Mouse (Mus musculus): ENCODE results near the gene Fut2. TPM values are rescaled to one million over a fixed set of nuclear protein-coding genes. Genes with fewer than 3 reads are reported as not detected.

The Fut2 gene
- not detected for total RNA-seq (2023)

DNA sequence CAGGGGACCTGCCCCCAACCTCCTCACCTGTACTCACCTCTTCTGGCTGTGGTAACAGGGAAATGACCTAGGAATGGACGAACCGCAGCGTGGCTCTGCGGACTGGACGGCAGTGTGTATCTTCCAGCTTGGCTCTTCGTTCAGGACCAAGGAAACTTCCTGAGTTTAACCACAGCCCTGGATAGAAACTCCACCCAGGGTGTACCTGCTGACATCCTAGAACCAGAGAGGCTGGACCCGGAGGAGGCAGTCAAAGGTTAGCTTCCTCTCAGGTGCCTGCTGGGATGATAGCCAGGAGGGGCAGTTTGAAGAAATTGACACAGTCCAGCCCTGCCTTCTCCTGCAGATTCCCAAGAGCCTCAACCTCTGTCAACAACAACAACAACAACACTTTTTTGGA lies at the start of gene Fut2:
TSS of gene Fut2 (minus strand) at position 234 of the 400 bp plus-strand sequence.

DNA sequence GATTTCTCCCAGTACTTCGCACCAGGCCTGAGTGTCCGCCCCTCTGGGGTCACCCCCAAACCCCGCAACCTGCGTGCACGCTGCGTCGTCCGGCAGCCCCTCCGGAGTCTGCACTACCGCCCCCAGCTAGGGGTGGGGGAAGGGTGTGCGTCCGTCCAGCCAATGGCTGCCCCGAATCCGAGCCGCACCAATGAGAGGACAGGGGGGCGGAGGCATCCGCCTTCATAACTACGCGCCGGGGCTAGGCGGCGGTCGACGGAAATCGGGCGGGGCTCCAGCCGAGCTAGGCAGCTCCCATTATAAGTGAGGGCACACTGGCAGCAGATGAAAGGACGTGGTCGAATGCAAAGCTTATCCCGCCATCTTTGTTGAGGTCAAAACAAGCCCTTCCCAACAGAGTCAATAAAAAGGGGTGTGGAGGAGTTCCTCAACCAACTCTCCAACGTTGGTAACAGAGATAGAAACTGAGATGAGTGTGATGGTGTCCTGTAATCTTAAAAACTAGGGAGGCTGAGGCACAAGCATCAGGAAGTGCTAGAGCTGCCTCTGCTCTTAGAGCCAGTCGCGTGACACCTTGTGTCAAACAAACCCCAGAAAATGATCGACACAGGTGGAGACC lies 49.0 kb upstream of the Fut2 start, which contains the start of gene Rpl18:
TSS of gene Rpl18 (plus strand) at position 368 of the 619 bp plus-strand sequence.

GRCm38 (mm10) chr7:45704730-45705442 lies 38.7 kb upstream of the Fut2 start, which contains the start of gene Dbp:
TSS of gene Dbp (plus strand) at chr7:45705088.

GRCm38 (mm10) chr7:45699523-45700141 lies 33.4 kb upstream of the Fut2 start, which contains the start of gene Car11:
TSS of gene Car11 (plus strand) at chr7:45699843.

GRCm38 (mm10) chr7:45693921-45694591 lies 27.9 kb upstream of the Fut2 start, which contains the start of gene Sec1:
TSS of gene Sec1 (minus strand) at chr7:45694402.

DNA sequence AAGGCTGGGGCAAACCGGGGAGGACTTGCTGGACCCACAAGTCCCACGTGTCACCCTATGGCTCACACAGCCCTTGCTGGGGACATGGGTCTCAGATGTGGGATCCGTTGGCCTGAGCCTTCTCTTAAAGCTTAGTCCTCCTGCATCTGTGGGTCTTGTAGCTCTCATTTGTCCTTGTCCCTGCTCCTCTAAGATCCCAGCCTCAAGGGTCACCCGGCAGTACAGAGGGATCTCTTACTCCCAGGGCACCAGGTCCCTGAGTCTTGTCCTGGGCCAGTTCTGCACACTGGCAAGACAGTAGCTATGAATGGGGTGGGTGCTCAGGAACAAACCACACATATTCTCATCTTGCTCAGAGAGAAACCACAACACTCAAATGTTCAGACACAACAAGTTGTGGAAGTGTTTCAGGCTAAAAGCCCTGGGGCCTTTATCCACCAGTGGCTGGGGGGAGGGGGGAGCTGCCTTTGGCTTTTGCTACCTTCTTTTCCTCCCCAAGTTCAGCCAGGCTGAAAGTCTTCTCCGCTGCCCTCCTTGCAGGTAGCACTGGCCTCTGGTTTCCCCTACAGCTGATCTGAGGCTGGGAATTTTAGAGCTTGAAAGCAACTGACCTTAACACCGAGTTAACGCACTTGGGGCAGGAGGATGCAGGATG lies 17.3 kb upstream of the Fut2 start, which contains the start of gene Ntn5:
TSS of gene Ntn5 (plus strand) at position 627 of the 655 bp plus-strand sequence.

DNA sequence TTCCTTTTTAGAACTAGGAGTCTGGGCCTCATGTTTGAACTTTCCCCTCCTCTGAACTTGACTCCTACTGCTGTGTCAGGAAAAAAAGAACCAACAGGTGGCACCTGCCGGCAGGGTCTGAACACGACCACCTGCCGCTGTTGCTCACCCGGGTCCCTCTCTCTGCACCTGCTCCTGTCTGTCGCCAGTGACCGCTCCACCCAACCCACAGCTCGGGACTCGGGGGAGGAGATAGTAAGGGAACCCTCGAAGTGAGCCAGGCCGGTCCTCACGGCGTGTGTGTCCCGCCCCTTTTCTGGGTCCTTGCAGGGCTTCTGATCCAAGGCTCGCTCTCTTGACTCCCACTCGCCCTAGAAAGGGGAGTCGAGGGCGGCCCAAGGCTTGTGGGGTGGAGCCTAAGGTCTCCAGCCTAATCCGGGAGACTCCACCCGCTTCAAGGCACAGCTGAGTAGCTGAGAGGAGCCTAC lies 26.6 kb downstream of the Fut2 start, which contains the start of gene Mamstr:
TSS of gene Mamstr (plus strand) at position 417 of the 467 bp plus-strand sequence.

DNA sequence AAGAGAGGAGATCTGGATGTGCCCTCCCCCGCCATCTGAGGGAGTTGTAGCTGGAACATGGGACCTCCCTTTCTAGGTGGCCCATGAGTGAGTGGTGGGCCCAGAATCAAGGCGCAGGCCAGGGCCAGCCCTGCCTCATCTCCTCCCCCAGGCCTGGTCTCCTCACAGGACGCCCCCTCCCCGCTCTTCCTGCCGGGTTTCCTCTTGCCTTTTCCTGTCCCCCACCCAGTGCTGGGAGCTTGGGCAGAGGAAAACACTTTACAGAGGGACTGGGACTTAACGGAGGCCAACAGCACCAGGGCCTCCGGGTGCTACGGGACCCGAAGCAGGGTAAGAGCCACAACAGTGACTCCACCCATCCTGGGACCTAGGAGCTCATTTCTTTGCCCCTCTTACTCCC lies 38.9 kb downstream of the Fut2 start, which contains the start of gene Rasip1:
TSS of gene Rasip1 (plus strand) at position 228 of the 400 bp plus-strand sequence.

GRCm38 (mm10) chr7:45621443-45621842 lies 44.8 kb downstream of the Fut2 start, which contains the start of gene Izumo1:
TSS of gene Izumo1 (plus strand) at chr7:45621811.

DNA sequence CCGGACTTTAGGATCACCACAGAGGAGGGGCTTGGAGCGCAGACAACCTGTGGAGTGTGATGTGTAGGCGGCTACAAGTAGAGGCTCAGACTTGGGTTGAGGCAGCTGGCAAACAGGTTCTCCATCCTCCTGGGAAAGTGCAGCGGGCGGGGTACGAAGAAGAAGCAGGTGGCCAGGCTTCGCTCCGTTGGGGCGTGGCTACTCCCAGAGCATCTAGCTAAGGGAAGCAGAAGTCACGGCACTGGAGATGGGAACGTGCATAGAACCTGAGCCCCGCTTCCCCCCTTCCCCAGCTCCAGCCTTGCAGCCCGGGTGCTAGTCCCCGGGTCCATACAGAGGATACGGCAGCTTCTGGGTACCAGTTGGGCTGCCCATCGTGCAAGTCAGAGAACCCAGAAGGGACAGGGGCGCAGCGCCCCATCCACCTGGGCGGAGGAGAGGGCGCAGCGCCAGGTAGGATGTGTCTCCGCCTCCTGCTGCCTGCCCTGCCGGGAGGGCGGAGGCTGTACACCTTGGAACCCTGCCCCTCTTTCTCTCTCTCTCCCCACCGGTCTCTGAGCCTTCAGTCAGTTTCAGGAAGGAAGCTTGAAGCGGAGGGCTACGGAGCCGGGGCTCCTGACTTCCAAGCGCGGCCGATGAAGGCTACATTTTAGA lies 49.0 kb downstream of the Fut2 start, which contains the start of gene Fut1:
TSS of gene Fut1 (plus strand) at position 248 of the 654 bp plus-strand sequence.

Other genes with a start within 250 kb of the Fut2 start
- gene Lhb, start 245.6 kb downstream of the Fut2 start, total RNA-seq (2023): not detected
- 10.5 TPM for gene Gys1, start 231.6 kb downstream of the Fut2 start, total RNA-seq (2023)
- gene Ruvbl2, start 228.3 kb downstream of the Fut2 start, total RNA-seq (2023): 51.4 TPM
- 405 TPM for gene Ftl1, start 206.5 kb downstream of the Fut2 start, total RNA-seq (2023)
- gene Bax, start 199.5 kb downstream of the Fut2 start, total RNA-seq (2023): 82.1 TPM
- not detected for gene Tulp2, start 184.5 kb downstream of the Fut2 start, total RNA-seq (2023)
- not detected for gene Gm45808, start 179.6 kb downstream of the Fut2 start, total RNA-seq (2023)
- gene Dhdh, start 177.6 kb downstream of the Fut2 start, total RNA-seq (2023): 1.1 TPM
- gene Nucb1, start 156.0 kb downstream of the Fut2 start, total RNA-seq (2023): 78.1 TPM
- 996 TPM for gene Ppp1r15a, start 140.1 kb downstream of the Fut2 start, total RNA-seq (2023)
- 0.77 TPM for gene Plekha4, start 140.1 kb downstream of the Fut2 start, total RNA-seq (2023)
- gene Hsd17b14, start 111.5 kb downstream of the Fut2 start, total RNA-seq (2023): not detected
- 29.1 TPM for gene Bcat2, start 96.2 kb downstream of the Fut2 start, total RNA-seq (2023)
- gene Fgf21, start 50.9 kb downstream of the Fut2 start, total RNA-seq (2023): not detected
- gene Fut1, start 49.1 kb downstream of the Fut2 start, total RNA-seq (2023): 0.18 TPM
- gene Izumo1, start 44.6 kb downstream of the Fut2 start, total RNA-seq (2023): 0.28 TPM
- gene Rasip1, start 38.9 kb downstream of the Fut2 start, total RNA-seq (2023): 0.52 TPM
- not detected for gene Mamstr, start 26.4 kb downstream of the Fut2 start, total RNA-seq (2023)
- not detected for gene Ntn5, start 17.6 kb upstream of the Fut2 start, total RNA-seq (2023)
- not detected for gene Sec1, start 28.0 kb upstream of the Fut2 start, total RNA-seq (2023)
- 5.0 TPM for gene Car11, start 33.4 kb upstream of the Fut2 start, total RNA-seq (2023)
- 34.2 TPM for gene Dbp, start 38.7 kb upstream of the Fut2 start, total RNA-seq (2023)
- 3,071 TPM for gene Rpl18, start 49.1 kb upstream of the Fut2 start, total RNA-seq (2023)
- 30.4 TPM for gene Sphk2, start 51.6 kb upstream of the Fut2 start, total RNA-seq (2023)
- 3.1 TPM for gene Fam83e, start 54.8 kb upstream of the Fut2 start, total RNA-seq (2023)
- gene Spaca4, start 59.4 kb upstream of the Fut2 start, total RNA-seq (2023): not detected
- 1.1 TPM for gene Lmtk3, start 117.3 kb upstream of the Fut2 start, total RNA-seq (2023)
- gene Sult2b1, start 118.3 kb upstream of the Fut2 start, total RNA-seq (2023): 3.8 TPM
- 119 TPM for gene Cyth2, start 148.2 kb upstream of the Fut2 start, total RNA-seq (2023)
- gene Kcnj14, start 158.4 kb upstream of the Fut2 start, total RNA-seq (2023): 3.9 TPM
- 37.0 TPM for gene Grwd1, start 164.6 kb upstream of the Fut2 start, total RNA-seq (2023)
- gene Kdelr1, start 206.4 kb upstream of the Fut2 start, total RNA-seq (2023): 60.4 TPM
- 0.43 TPM for gene Grin2d, start 212.0 kb upstream of the Fut2 start, total RNA-seq (2023)
- gene Syngr4, start 230.3 kb upstream of the Fut2 start, total RNA-seq (2023): not detected
- 8.9 TPM for gene Tmem143, start 230.5 kb upstream of the Fut2 start, total RNA-seq (2023)

All from CD8-positive naive resting alpha-beta T cell, adult 57 days (primary cell).